Mouse (Mus musculus): ENCODE results near the gene Ints7. TPM values are rescaled to one million over a fixed set of nuclear protein-coding genes. Genes with fewer than 3 reads are reported as not detected.

Ints7 gene
- polyA plus RNA-seq, 1 experiment from 2014 or later, result 34.7 TPM

- DNase-seq (ENCODE audit: low spot score), result no peak
- Histone ChIP-seq H3K4me1 (replicated peaks; ENCODE audit: control insufficient read depth, insufficient read depth, low read length) (no peaks in the 10 kb centered on the region), H3K4me3 (replicated peaks; ENCODE audit: low read length) (no peak overlapping the region), H3K27ac (no peak overlapping the region), H3K27me3 (ENCODE audit: control insufficient read depth, insufficient read depth, low read length) (no peaks in the 10 kb centered on the region), H3K4me2 (replicated peaks) (no peak overlapping the region), H3K36me3 (replicated peaks; ENCODE audit: control insufficient read depth, insufficient read depth) (no peaks in the 10 kb centered on the region), H3K9ac (no peak overlapping the region), H3K9me3 (ENCODE audit: control insufficient read depth, low read length) (no peaks in the 10 kb centered on the region)
- no peak for ATAC-seq (ENCODE audit: low FRiP score)
- WGBS, result 63% methylated on average over 2 of the region's 2 CpGs
Measured at GRCm38 (mm10) chr1:191634116-191634515, 58.7 kb downstream of the Ints7 start.

- DNase-seq (ENCODE audit: low spot score), result no peak
- Histone ChIP-seq H3K27me3 (ENCODE audit: control insufficient read depth, insufficient read depth, low read length) (no peaks in the 10 kb centered on the region), H3K4me2 (replicated peaks) (no peak overlapping the region), H3K36me3 (replicated peaks; ENCODE audit: control insufficient read depth, insufficient read depth) (no peaks in the 10 kb centered on the region), H3K4me3 (replicated peaks; ENCODE audit: low read length) (no peak overlapping the region), H3K9ac (no peak overlapping the region), H3K9me3 (ENCODE audit: control insufficient read depth, low read length) (no peaks in the 10 kb centered on the region), H3K4me1 (replicated peaks; ENCODE audit: control insufficient read depth, insufficient read depth, low read length) (no peaks in the 10 kb centered on the region), H3K27ac (no peak overlapping the region)
- no peak for ATAC-seq (ENCODE audit: low FRiP score)
- 87% methylated on average over 2 of the region's 2 CpGs for WGBS
Measured at GRCm38 (mm10) chr1:191638404-191638803, 63.0 kb downstream of the Ints7 start.

- no peaks in the 10 kb centered on the region; the same call in 1 of the 2 replicates for H3K4me1 ChIP-seq (replicated peaks; ENCODE audit: control insufficient read depth, insufficient read depth, low read length)
- H3K27me3 ChIP-seq (ENCODE audit: control insufficient read depth, insufficient read depth, low read length), result no peaks in the 10 kb centered on the region
- H3K9me3 ChIP-seq (ENCODE audit: control insufficient read depth, low read length), result no peaks in the 10 kb centered on the region
- no peak overlapping the region for H3K27ac ChIP-seq
- no peak overlapping the region for H3K4me2 ChIP-seq (replicated peaks)
- no peaks in the 10 kb centered on the region for H3K36me3 ChIP-seq (replicated peaks; ENCODE audit: control insufficient read depth, insufficient read depth)
- ATAC-seq (ENCODE audit: low FRiP score), result no peak
- DNase-seq (ENCODE audit: low spot score), result no peak
- no peak overlapping the region for H3K4me3 ChIP-seq (replicated peaks; ENCODE audit: low read length)
- no peak overlapping the region for H3K9ac ChIP-seq
- WGBS, result 61% methylated on average over 3 of the region's 3 CpGs
Measured at GRCm38 (mm10) chr1:191639200-191639807, 63.9 kb downstream of the Ints7 start.

- Histone ChIP-seq H3K27ac (no peak overlapping the region), H3K27me3 (ENCODE audit: control insufficient read depth, insufficient read depth, low read length) (0 out of 2 replicates have a peak, but pooled peaks cover 2% of the 10 kb centered on the region), H3K9me3 (ENCODE audit: control insufficient read depth, low read length) (no peaks in the 10 kb centered on the region), H3K9ac (no peak overlapping the region), H3K36me3 (replicated peaks; ENCODE audit: control insufficient read depth, insufficient read depth) (no peaks in the 10 kb centered on the region), H3K4me2 (replicated peaks) (no peak overlapping the region), H3K4me1 (replicated peaks; ENCODE audit: control insufficient read depth, insufficient read depth, low read length) (no peaks in the 10 kb centered on the region; the same call in 1 of the 2 replicates), H3K4me3 (replicated peaks; ENCODE audit: low read length) (no peak overlapping the region)
- WGBS, result 84% methylated on average over 2 of the region's 2 CpGs
- no peak for ATAC-seq (ENCODE audit: low FRiP score)
- DNase-seq (ENCODE audit: low spot score), result no peak
Measured at GRCm38 (mm10) chr1:191640146-191640545, 64.7 kb downstream of the Ints7 start.

- ATAC-seq (ENCODE audit: low FRiP score) (no peak), DNase-seq (ENCODE audit: low spot score) (no peak)
- Histone ChIP-seq H3K27ac (no peak overlapping the region), H3K4me2 (replicated peaks) (no peak overlapping the region), H3K4me1 (replicated peaks; ENCODE audit: control insufficient read depth, insufficient read depth, low read length) (no peaks in the 10 kb centered on the region; the same call in 1 of the 2 replicates), H3K27me3 (ENCODE audit: control insufficient read depth, insufficient read depth, low read length) (0 out of 2 replicates have a peak, but pooled peaks cover 2% of the 10 kb centered on the region), H3K4me3 (replicated peaks; ENCODE audit: low read length) (no peak overlapping the region), H3K36me3 (replicated peaks; ENCODE audit: control insufficient read depth, insufficient read depth) (no peaks in the 10 kb centered on the region), H3K9me3 (ENCODE audit: control insufficient read depth, low read length) (no peaks in the 10 kb centered on the region), H3K9ac (no peak overlapping the region)
- 62% methylated on average over 3 of the region's 3 CpGs for WGBS
Measured at GRCm38 (mm10) chr1:191640848-191641247, 65.4 kb downstream of the Ints7 start.

GRCm38 (mm10) chr1:191641438-191641837 is 66.0 kb downstream of the Ints7 start:
- Histone ChIP-seq H3K9ac (no peak overlapping the region), H3K9me3 (ENCODE audit: control insufficient read depth, low read length) (no peaks in the 10 kb centered on the region), H3K4me1 (replicated peaks; ENCODE audit: control insufficient read depth, insufficient read depth, low read length) (no peaks in the 10 kb centered on the region; the same call in 1 of the 2 replicates), H3K4me2 (replicated peaks) (no peak overlapping the region), H3K27me3 (ENCODE audit: control insufficient read depth, insufficient read depth, low read length) (0 out of 2 replicates have a peak, but pooled peaks cover 2% of the 10 kb centered on the region), H3K27ac (no peak overlapping the region), H3K4me3 (replicated peaks; ENCODE audit: low read length) (no peak overlapping the region), H3K36me3 (replicated peaks; ENCODE audit: control insufficient read depth, insufficient read depth) (no peaks in the 10 kb centered on the region)
- WGBS, result 8% methylated on average over 2 of the region's 2 CpGs
- ATAC-seq (ENCODE audit: low FRiP score), result no peak
- DNase-seq (ENCODE audit: low spot score), result no peak

GRCm38 (mm10) chr1:191642903-191643302 is 67.5 kb downstream of the Ints7 start:
- no peaks in the 10 kb centered on the region for H3K9me3 ChIP-seq (ENCODE audit: control insufficient read depth, low read length)
- H3K27me3 ChIP-seq (ENCODE audit: control insufficient read depth, insufficient read depth, low read length), result 0 out of 2 replicates have a peak, but pooled peaks cover 2% of the 10 kb centered on the region
- H3K27ac ChIP-seq, result no peak overlapping the region
- no peaks in the 10 kb centered on the region for H3K36me3 ChIP-seq (replicated peaks; ENCODE audit: control insufficient read depth, insufficient read depth)
- no peaks in the 10 kb centered on the region; the same call in 1 of the 2 replicates for H3K4me1 ChIP-seq (replicated peaks; ENCODE audit: control insufficient read depth, insufficient read depth, low read length)
- no peak overlapping the region for H3K4me2 ChIP-seq (replicated peaks)
- H3K4me3 ChIP-seq (replicated peaks; ENCODE audit: low read length), result no peak overlapping the region
- H3K9ac ChIP-seq, result no peak overlapping the region
- ATAC-seq (ENCODE audit: low FRiP score) (no peak), DNase-seq (ENCODE audit: low spot score) (no peak)
- 52% methylated on average over 4 of the region's 4 CpGs for WGBS

GRCm38 (mm10) chr1:191645921-191646320 is 70.5 kb downstream of the Ints7 start:
- no peak overlapping the region for H3K27ac ChIP-seq
- no peak overlapping the region for H3K9ac ChIP-seq
- no peak overlapping the region for H3K4me2 ChIP-seq (replicated peaks)
- DNase-seq (ENCODE audit: low spot score), result no peak
- no peaks in the 10 kb centered on the region; the same call in 1 of the 2 replicates for H3K4me1 ChIP-seq (replicated peaks; ENCODE audit: control insufficient read depth, insufficient read depth, low read length)
- H3K27me3 ChIP-seq (ENCODE audit: control insufficient read depth, insufficient read depth, low read length), result 0 out of 2 replicates have a peak, but pooled peaks cover 2% of the 10 kb centered on the region
- no peaks in the 10 kb centered on the region for H3K36me3 ChIP-seq (replicated peaks; ENCODE audit: control insufficient read depth, insufficient read depth)
- no peak overlapping the region for H3K4me3 ChIP-seq (replicated peaks; ENCODE audit: low read length)
- no peaks in the 10 kb centered on the region for H3K9me3 ChIP-seq (ENCODE audit: control insufficient read depth, low read length)
- 53% methylated on average over 8 of the region's 8 CpGs for WGBS
- no peak for ATAC-seq (ENCODE audit: low FRiP score)

GRCm38 (mm10) chr1:191647590-191647989 is 72.2 kb downstream of the Ints7 start:
- Histone ChIP-seq H3K36me3 (replicated peaks; ENCODE audit: control insufficient read depth, insufficient read depth) (no peaks in the 10 kb centered on the region), H3K27me3 (ENCODE audit: control insufficient read depth, insufficient read depth, low read length) (0 out of 2 replicates have a peak, but pooled peaks cover 2% of the 10 kb centered on the region), H3K4me2 (replicated peaks) (no peak overlapping the region), H3K4me3 (replicated peaks; ENCODE audit: low read length) (no peak overlapping the region), H3K4me1 (replicated peaks; ENCODE audit: control insufficient read depth, insufficient read depth, low read length) (no peaks in the 10 kb centered on the region; the same call in 1 of the 2 replicates), H3K9me3 (ENCODE audit: control insufficient read depth, low read length) (no peaks in the 10 kb centered on the region), H3K27ac (no peak overlapping the region), H3K9ac (no peak overlapping the region)
- no peak for ATAC-seq (ENCODE audit: low FRiP score)
- 88% methylated on average over 3 of the region's 3 CpGs for WGBS
- DNase-seq (ENCODE audit: low spot score), result no peak
